Mouse (Mus musculus): ENCODE measurements around the gene Col23a1.
A peak's percentile ranks its signal among the peaks of the same experiment; 100 is the strongest.

Gene Col23a1

DNA sequence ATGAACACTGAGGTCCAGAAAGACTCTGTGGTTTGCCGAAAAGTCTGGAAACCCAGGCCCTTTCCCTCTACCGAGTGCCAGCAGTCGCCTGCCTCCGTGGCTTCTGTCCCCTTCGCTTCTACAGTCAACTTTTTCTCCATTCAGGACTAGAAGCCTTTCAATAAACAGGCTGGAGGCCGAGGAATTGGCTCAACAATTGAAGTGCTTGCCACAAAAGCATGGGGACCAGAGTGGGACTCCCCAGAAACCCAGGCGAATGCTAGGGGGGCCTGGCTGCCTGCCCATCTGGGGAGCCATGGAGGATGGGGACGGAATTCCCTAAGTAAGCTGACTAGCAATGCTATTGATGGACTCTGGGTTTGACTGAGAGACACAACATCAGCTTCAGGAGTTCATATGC lies 187.9 kb downstream of the Col23a1 start:
- no peak for DNase-seq (ENCODE audit: low read depth in 2 of 2, low spot score in 2 of 2)

DNA sequence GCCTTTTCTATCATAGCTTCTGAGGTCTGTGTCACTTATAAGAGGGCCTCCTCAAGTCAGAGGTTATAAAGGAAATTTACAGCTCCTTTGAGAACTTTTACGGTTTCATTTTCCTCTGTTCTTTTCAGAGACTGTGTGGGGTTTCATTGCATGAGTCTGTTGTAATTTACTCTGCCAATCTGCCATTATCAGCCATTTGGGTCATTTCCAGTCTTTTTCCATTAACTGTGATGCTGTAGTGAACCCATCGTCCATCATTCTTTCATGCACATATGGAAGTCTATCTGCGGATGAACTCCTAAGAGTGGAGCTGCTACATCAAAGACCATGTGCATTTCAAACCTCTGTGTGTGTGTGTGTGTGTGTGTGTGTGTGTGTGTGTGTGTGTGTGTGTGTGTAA lies 192.5 kb downstream of the Col23a1 start:
- no peak for DNase-seq (ENCODE audit: low read depth in 2 of 2, low spot score in 2 of 2)

GRCm38 (mm10) chr11:51485051-51485521 lies 195.4 kb downstream of the Col23a1 start:
- DNase-seq (ENCODE audit: low read depth in 2 of 2, low spot score in 2 of 2) = no peak

DNA sequence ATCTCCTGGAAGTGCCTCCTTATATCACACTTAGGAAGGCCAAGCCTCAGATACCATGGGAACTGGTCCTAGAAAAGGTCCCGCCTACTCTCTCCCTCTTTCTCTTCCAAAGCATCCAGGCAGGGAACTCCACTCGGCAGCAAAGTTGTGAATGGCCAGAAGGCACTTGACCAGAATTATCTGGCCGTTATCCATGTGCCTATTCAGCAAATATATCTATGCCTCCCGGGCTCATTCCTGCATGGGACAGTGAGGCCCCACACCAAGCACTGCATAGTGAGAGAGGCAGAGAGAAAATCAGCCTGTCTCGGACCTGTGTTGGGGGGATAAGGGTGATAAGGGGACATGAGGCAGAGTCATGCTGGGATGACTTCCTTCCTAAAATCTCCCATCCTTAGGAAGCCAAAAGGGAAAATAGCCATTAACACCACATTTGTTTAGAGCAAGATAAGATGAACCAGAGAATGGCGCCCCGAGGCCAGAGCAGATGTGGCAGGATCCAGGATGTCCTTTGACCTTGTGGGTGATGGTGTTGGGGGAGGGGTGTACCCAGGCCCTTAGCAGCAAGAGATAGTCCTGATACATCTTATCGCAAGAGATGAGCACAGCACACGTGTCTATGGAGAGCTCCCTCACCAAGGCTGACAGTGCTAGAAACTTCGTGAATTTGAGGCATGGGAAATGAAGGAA lies 196.2 kb downstream of the Col23a1 start:
- DNase-seq (ENCODE audit: low read depth in 2 of 2, low spot score in 2 of 2) = no peak

DNA sequence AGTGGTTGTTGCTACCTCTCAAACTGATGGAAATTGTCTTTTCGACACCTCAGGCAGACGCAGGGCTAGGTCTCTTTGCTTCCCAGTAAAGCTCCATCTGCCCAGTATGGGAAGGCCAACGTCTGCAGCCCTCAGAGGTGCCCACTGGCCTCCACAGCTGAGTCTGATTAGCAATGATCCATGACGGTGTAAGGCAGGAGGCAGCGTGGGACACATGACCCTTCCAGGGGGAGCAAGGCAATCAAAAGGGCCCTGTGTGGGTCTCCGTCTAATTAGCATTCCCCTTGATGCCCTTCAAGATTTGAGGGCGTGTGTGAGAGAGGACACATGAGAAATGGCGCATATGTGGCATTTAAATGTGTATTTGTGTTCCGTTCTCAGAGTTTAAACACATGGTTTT lies 199.1 kb downstream of the Col23a1 start:
- no peak for DNase-seq (ENCODE audit: low read depth in 2 of 2, low spot score in 2 of 2)

GRCm38 (mm10) chr11:51493421-51493820 lies 203.7 kb downstream of the Col23a1 start:
- no peak for DNase-seq (ENCODE audit: low read depth in 2 of 2, low spot score in 2 of 2)

GRCm38 (mm10) chr11:51494178-51494577 lies 204.5 kb downstream of the Col23a1 start:
- no peak for DNase-seq (ENCODE audit: low read depth in 2 of 2, low spot score in 2 of 2)

- DNase-seq (ENCODE audit: low read depth in 2 of 2, low spot score in 2 of 2) = no peak
Measured at GRCm38 (mm10) chr11:51499776-51500175, 210.1 kb downstream of the Col23a1 start.

DNA sequence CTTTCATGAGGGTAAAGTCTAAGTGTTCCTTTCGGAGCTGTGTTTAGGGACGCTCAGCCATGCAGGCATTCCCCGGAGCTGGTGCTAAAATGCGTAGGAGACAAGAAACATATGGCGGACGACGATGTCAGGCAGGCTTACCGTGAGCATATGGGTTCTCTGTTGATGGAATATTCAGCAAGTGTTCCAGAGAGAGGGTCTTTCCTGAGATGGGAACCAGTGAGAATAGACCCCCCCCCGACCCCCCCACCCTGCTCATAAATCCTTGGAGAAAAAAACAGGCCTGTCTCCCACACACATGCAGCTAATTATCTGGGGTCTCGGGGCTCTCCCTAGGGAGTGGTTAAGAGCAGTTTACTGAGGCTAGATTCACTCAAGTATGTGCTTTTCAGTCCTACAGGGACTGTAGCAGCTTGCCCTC lies 212.7 kb downstream of the Col23a1 start:
- DNase-seq (ENCODE audit: low read depth in 2 of 2, low spot score in 2 of 2) = no peak

- no peak for DNase-seq (ENCODE audit: low read depth in 2 of 2, low spot score in 2 of 2)
Measured at GRCm38 (mm10) chr11:51504946-51505345, 215.2 kb downstream of the Col23a1 start.

DNA sequence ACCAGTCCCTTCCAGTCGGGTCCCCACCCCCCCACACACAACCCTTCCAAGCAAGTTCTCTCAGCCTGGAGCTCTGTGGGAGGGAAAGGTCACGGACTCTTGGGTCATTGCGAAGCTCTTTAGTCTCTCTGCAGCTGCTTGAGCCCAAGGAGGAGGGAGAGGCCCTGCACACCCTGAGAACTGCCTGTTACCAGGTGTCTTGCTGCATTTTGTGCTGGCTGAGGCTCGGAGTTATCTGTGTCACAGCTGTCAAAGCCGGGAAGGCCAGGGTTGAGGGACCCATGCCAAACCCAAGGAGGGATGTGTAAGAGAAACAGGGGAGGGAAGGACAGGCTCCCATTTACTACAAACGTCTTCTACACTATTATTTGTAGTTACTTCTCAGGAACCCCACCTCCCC lies 218.3 kb downstream of the Col23a1 start:
- no peak for DNase-seq (ENCODE audit: low read depth in 2 of 2, low spot score in 2 of 2)

GRCm38 (mm10) chr11:51509211-51509610 lies 219.5 kb downstream of the Col23a1 start:
- DNase-seq (ENCODE audit: low read depth in 2 of 2, low spot score in 2 of 2) = no peak

DNA sequence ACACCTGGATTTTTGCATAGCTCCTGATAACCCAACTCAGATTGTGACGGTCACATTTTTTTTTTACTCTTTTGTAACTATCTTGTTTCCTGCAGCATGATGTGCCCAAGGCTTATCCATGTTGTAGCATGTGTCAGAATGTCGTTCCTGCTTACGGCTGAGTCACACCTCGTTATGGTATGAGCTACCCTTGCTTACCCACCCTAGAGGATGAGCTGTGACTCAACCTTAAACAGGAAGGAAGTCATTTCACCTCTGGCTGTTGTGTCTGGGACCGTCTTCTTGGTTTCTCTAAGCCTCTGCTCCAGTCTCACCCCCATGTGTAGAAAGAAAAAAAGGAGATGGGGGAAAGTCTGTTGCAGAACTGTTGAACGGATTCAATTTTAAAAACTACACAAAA lies 223.3 kb downstream of the Col23a1 start:
- no peak for DNase-seq (ENCODE audit: low read depth in 2 of 2, low spot score in 2 of 2)

GRCm38 (mm10) chr11:51515346-51515745 lies 225.6 kb downstream of the Col23a1 start:
- no peak for DNase-seq (ENCODE audit: low read depth in 2 of 2, low spot score in 2 of 2)

DNA sequence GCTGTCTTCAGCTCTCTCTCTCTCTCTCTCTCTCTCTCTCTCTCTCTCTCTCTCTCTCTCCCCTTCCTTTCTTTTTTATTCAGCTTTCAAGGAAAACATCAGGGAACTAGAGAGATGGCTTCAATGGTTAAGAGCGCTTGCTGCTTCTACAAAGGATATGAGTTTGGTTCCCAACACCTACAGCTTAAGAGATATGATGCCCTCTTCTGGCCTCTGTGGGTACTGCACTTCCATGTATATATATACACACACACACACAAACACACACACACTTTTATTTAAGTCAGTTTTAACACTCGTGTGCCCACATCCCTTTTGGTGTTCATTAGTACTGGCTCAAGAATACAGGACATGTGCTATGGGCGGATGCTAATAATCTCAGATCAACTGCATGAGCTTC lies 228.4 kb downstream of the Col23a1 start:
- DNase-seq (ENCODE audit: low read depth in 2 of 2, low spot score in 2 of 2) = no peak

- no peak for DNase-seq (ENCODE audit: low read depth in 2 of 2, low spot score in 2 of 2)
Measured at GRCm38 (mm10) chr11:51518585-51518984, 228.9 kb downstream of the Col23a1 start.

- DNase-seq (ENCODE audit: low read depth in 2 of 2, low spot score in 2 of 2) = no peak
Measured at GRCm38 (mm10) chr11:51521440-51521839, 231.7 kb downstream of the Col23a1 start.

DNA sequence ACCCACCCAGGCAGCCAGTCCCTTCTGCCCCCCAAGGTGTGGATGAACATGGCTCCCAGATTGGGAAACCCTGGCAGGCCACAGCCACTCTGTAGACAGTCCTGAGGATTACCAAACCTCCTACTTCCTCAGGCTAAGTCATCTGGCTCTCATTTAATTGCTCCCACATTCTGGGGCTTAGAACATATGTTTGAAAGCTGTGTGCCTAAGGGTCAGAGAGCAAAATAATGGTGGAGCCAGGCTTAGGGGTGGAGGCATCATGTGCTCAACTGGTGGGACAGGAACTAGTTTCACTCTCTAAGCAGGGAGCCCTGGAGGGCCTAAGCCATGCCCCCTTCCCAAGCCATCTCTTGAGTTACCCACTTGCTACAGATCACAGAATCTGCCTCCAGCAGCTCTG lies 233.5 kb downstream of the Col23a1 start:
- DNase-seq (ENCODE audit: low read depth in 2 of 2, low spot score in 2 of 2) = no peak

DNA sequence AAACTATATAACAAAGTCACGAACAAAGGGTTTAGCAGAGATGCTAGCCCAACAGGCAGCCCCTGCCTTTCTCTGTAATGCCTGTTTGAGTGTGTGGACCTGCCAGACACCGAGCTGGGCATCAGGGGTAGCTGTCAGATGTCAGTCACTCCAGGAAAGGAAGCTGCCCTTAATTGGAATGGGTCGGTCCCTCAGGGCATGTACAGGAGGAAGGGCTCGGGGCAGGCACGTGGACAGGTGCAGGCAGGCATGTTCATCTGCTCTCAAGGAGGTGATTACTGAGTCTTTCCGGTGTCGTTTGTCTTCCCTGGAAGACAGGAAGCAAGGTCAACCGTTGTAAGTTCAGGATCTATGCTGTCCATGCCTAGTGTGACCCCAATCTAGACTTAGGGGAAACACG lies 233.9 kb downstream of the Col23a1 start:
- no peak for DNase-seq (ENCODE audit: low read depth in 2 of 2, low spot score in 2 of 2)

DNA sequence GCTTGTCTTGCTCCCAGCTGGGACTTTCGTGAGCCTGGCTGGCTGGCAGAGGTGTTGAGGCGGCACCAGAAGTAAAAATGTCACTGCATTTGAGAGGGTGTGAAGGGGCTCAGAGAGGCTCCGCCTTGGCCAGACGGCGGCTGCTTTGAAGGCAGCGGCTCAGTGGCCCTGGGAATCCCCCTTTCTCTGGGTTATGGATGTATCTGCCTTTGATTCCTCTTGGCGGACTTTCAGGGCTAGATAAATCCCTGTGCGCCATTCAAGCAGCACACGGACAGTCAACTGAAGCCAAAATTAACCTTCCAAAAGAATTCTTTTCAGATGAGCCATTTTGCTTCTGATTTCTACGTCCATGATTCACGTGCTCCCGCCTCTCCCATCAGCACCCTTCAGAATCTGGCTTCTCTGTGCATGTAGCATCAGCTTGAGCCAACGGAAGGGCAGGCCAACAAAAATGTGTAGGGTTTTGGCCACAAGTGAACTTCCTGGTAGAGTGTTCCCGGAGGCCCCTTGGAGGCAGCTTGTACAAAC lies 237.0 kb downstream of the Col23a1 start:
- no peak for DNase-seq (ENCODE audit: low read depth in 2 of 2, low spot score in 2 of 2)

- DNase-seq (ENCODE audit: low read depth in 2 of 2, low spot score in 2 of 2) = no peak
Measured at GRCm38 (mm10) chr11:51533128-51533533, 243.4 kb downstream of the Col23a1 start.

DNA sequence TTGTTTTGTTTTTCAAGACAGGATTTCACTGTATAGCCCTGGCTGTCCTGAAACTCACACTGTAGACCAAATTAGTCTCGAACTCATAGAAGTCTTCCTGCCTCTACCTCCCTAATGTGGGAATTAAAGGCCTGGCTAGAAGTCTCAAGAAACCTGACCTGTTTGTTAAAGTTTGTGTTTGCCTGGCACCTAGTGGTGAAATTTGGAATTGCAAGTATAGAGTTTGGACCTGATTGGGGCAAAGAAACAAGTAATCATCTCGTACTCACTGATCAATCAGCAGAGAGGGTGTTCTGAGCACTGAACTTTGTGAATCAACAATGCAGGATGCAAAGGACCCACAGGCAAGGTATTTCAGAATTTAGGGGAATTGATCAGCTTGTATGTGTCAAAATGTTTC lies 244.6 kb downstream of the Col23a1 start:
- peak; percentile 23 to 55 for DNase-seq (ENCODE audit: low read depth in 2 of 2, low spot score in 2 of 2)

- DNase-seq (ENCODE audit: low read depth in 2 of 2, low spot score in 2 of 2) = no peak
Measured at GRCm38 (mm10) chr11:51538388-51538787, 248.7 kb downstream of the Col23a1 start.

Measured in CD8-positive naive resting alpha-beta T cell, adult 2 months (primary cell).